Mouse (Mus musculus) Muller cell, postnatal 12 days (primary cell): ENCODE measurements at regions not wholly inside any gene's neighbourhood (a gene's known extent, or its start where the extent isn't known, plus 50 kb on each side); places are given as distances from the start of the nearest gene placed in this dataset.
A peak's percentile ranks its signal among the peaks of the same experiment; 100 is the strongest.

Experiments used
- DNase-seq: peaks from one replicate; pipeline ENCODE4 v3.0.0-alpha.2; 2015; ENCODE audit errors: inconsistent ontology term

DNA sequence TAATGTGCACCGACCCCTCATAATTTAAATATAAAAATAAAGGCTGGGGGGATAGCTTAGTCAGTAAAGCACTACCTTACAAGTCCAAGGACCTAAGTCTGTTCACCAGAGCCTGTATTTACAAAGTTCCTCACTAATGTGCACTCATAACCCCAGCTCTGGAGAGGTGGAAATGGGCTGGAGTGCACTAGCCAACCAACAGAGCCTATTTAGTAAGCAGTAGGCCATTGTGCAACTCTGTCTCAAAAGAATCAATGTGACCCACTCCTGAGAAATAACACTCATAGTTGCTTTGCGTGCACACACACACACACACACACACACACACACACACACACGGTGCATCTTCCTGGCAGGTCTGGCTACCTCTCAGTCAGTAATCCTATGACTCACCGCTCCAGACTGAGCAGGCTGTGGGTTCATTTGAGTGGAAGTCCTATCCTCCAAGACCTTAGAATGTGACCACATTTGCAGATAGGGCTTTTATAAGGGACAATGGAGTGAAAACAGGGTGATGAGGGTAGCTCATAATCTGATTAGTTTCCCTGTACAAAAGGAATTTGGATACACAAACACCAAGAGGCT is 256.9 kb downstream of the Bcor start:
- DNase-seq, result peak; percentile 88

GRCm38 (mm10) chrX:11905231-11905630 is 254.9 kb downstream of the Bcor start:
- DNase-seq, result no peak

- no peak for DNase-seq
Measured at GRCm38 (mm10) chrX:11907167-11907566, 253.0 kb downstream of the Bcor start.

DNA sequence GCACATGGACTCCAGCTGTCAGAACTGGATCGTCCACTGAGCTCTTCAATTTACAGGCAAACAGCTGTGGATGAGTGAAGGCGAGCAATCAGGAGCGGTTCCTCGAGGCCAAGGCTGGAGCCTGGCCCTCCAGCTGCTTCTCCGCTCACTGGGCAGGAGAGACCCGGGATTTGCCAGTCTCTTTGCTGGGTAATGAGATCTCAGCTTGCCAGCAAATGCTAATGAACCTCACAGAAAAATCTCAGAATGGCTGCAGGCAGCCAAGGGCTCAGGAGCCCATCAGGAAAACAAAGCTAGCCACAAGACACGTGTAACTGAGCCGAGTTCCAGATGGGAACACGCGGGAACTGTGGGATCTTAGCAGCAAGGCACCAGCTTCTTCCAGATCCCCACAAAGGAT is 244.2 kb downstream of the Bcor start:
- DNase-seq, result peak; percentile 22

DNA sequence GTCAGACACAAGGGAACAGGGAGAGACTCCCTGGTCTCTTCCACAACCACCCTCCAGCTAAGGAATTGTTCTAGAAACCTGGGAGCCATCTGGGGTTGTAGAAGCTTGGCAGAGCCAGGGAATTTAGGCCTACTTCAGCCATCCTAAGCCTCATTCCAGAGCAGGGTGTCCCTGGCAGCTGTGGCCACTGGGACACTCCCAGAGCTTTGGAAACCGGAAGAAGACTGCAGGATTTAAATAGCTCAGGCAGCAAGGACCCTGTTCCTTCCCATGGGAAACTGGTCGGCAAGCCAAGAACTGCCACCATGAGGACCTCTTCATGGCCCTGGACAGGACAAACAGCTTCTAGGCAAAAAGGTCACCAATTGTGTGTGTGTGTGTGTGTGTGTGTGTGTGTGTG is 239.9 kb downstream of the Bcor start:
- DNase-seq, result no peak

DNA sequence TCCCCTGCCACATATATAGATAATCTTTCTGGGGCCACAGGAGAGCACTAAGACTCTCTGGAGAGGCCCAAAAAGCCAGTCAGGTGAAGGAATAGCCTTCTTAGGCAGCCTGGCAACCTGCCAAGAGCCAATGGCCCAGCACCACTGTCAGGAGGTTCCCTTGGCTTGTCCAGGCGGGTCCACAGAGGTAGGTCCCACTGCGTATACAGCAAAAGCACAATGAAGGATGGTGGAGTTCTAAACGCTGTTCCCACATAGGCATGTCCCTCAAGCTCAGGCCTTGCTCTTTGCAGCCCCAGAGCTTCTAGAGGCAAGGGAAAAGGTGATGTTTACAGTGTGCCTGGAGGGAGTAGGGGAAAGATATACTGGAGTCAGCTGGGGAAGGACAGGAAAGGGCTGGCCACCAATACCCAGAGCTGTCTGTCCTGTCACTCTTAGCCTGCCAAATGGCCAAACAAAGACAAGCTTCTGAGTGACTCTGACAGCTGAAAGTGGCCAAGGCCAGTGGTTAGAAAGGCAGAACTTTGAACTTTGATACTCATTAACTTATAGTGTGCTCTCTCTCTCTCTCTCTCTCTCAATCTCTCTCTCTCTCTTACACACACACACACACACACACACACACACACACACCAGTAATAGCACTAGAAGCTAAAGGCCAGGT is 235.4 kb downstream of the Bcor start:
- DNase-seq, result no peak

- no peak for DNase-seq
Measured at GRCm38 (mm10) chrX:11926868-11927535, 233.2 kb downstream of the Bcor start.

GRCm38 (mm10) chrX:11929448-11929847 is 230.7 kb downstream of the Bcor start:
- peak; percentile 82 for DNase-seq

GRCm38 (mm10) chrX:11931432-11931831 is 228.7 kb downstream of the Bcor start:
- DNase-seq, result no peak

DNA sequence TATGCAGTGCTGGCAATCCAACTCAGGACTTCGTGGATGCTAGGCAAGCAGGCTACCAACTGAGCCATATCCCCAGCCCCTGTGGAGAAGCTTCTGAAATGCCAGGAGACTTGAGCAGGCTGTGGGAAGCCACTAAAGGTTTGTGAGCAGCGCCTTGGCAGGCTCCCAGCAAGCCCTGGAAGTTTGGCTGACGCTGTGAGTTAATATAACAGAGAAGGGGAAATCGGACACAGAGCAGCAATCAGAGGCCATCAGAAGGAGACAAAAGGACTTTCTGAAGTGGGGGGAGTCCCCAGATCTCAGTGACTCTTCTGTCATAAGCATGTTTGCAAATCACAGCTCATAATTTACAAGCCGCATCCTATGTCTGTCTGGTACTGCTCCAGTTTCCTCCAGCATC is 224.8 kb downstream of the Bcor start:
- DNase-seq, result peak; percentile 63

DNA sequence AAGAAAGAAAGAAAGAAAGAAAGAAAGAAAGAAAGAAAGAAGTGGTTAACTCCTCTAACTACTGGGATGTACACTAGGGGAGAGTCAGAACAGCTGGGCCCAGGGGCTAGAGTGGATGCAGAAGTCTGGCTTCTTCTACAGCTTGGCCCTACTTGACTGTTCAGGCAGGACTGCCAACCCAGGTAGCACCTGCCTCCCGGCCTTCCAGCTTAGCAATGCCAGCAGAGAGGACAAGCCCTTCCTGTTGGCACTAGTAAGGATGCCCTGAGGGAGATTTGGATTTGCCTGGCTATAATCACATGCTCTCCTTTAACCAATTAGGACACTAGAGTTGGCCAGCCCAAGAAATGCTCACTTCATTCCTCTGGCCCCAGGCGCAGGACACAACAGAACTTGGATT is 219.9 kb downstream of the Bcor start:
- no peak for DNase-seq

DNA sequence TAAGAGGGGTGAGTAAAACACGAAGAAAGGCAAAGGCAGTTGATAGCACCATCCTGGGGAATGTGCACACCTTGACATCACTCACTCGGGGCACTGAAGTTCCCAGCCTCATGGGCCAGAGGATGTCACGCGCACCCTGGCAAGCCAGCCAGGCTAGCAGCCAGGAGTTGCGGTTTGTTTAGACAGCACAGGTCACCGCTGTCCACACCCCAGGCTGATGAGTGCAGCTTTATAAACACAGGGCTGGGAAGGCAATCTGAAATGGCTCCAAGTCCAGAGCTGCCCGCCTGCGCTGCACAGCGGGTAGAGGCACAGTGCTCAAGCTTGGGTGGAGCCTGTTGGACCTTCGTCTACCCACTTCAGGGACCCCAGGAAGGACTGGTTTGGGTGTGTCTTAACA is 216.8 kb downstream of the Bcor start:
- peak; percentile 63 for DNase-seq

- DNase-seq, result no peak
Measured at GRCm38 (mm10) chrX:11944574-11944973, 215.6 kb downstream of the Bcor start.

DNA sequence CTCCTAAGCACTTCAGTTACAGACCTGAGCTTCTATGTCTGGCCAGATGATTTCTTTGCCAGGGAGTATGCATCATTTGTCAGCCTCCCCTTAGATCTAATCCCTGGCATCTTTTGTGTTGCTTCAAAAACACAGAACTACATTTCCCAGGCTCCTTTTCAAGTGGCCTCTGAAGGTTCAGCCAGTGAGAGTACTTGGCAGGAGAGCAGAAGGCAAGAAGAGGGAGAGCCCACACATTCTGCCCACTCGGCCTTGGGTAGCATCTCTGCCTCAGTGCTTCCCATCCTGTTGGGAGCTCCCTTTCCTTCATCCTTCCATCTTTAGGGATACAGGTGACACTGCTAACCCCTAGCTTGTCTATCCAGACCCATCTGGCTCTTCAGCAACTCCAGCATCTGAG is 214.9 kb downstream of the Bcor start:
- no peak for DNase-seq

GRCm38 (mm10) chrX:11952193-11952592 is 208.0 kb downstream of the Bcor start:
- peak; percentile 40 for DNase-seq

DNA sequence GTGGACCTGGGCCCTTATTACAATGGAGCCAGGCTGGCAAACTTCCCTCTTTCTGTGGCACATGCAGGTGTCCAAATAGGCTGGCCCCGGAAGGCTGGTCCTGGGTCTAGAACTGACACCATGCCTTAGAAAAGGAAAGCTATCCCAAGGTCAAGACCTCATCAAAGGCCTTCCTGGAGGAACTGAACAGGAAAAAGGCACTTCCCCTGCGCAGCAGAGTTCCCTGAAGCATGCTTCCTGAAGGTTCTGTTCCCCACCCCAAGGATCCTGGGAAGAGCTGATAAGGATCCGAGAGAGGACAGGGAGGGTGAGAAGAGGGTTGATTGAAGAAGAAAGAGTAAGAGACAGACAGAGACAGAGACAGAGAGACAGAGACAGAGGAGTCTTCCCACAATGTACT is 204.0 kb downstream of the Bcor start:
- DNase-seq, result no peak

DNA sequence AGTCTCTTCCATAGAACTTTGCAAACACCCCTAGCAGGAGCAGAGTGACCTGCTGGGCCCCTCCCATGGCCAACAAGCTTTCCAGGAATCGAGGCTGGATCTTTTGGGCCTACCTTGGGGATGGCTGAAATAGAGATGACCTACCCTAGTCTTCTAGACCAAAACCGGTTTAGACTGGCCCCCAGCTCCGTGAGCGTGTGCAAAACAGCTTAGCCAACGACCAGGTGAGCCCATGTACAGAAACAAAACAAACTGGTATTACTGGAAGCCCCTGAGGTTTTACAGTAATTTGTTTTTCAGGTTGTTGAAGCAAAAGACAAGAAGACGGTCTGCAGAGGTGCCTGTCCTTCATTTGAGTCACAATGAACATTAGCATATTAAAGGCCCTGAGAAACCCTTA is 203.1 kb downstream of the Bcor start:
- DNase-seq, result no peak

GRCm38 (mm10) chrX:11959871-11960552 is 200.1 kb downstream of the Bcor start:
- no peak for DNase-seq

GRCm38 (mm10) chrX:11961350-11961749 is 198.8 kb downstream of the Bcor start:
- DNase-seq, result no peak

DNA sequence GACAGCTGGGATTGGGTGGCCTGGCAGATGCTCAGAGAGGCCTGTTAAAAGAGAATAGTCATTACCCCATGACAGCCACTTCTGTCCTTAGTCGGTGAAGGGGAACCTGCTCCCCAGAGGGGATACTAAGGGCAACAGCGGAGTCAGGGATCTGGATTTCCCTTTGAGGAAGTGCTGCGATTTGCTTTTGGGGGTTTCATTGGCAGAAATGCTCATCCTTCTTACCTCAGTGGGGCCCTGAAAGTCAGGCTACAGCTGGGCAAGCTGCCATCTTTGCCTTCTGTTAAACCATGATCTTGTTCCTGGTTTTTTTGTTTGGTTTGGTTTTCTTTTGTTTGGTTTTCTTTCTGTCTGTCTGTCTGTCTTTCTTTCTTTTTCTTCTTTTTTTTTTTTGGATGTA is 195.7 kb downstream of the Bcor start:
- DNase-seq, result no peak

DNA sequence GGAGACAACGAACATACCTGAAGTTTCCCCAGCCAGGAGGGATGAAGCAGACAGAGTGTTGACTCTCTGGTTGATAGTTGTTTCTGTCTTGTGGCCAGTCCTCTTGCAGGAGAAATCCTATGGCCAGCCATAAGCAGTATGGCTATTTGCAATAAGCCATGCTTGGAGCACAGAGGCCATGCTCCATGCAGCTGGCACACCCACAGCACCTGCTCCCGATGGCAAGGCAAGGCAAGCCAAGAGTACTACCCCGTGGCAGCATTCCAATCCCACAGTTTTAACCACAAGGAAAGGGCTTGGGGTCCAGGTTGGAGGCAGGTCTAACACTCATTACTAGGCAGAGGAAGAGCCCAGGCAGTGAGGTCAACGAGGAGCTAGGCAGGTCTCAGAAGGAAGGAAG is 181.5 kb downstream of the Bcor start:
- no peak for DNase-seq

DNA sequence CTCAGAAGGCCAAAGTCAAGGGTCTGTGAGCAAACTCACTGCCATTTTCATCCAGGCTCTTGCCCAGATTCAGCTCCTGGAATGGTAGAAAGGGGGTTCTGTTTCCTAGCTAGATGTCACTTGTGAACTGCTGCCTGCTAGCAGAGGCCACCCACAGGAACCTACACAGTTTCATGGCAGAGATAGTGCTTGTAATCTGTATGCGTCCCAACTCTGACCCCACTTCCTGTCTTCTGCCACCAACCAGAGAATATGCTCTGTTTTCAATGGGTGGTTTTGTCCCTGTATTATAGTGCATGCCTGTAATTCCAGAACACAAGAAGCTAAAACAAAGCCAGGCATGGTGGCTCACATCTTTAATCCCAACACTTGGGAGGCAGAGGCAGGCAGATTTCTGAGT is 176.9 kb downstream of the Bcor start:
- no peak for DNase-seq
